Comparison of ENCODE assay signal across 18 mouse cellular contexts in the genomic region with DNA sequence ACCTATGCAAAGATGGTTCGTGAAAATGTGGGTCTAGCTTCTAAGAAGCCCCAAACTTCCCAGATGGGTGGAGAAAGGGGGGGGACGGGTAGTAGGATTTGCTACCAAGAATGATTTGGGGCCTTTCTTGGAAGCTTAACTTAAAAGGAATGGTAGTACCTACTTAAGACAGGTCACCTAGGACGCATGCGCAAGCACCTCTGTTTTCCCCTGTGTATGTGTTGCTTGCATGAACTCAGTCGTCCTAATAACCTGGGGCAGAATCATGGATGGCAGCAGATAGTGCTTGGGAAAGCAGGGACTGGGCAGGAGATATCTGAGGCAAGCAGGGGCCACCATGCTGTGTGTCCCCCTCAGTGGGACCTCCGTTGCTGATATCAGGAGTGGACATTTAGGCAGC. TPM values are rescaled to one million over a fixed set of nuclear protein-coding genes. Genes with fewer than 3 reads are reported as not detected.
DNase-seq lines count a peak whose midpoint lies in the region; ATAC-seq lines count a peak whose summit lies in the region.
"Had no signal": no experiment of that assay in that cellular context is flagged by ENCODE, and none has a peak within 500 bp of the region (broad histone marks: within the 10 kb centered on the region; RNA-seq: fewer than 3 reads in every experiment).

No protein-coding gene starts in this region.

- H3K9me3 ChIP-seq in forebrain, embryonic 13.5 days (replicated peaks) = no peaks in the 10 kb centered on the region
- H3K9me3 ChIP-seq in forebrain, embryonic 14.5 days (replicated peaks; ENCODE audit: control insufficient read depth, low read length) = no peaks in the 10 kb centered on the region
- no peaks in the 10 kb centered on the region for H3K9me3 ChIP-seq in heart, embryonic 15.5 days (replicated peaks)
- H3K9me3 ChIP-seq in liver, embryonic 15.5 days (replicated peaks) = no peaks in the 10 kb centered on the region
- H3K9me3 ChIP-seq in liver, embryonic 12.5 days (replicated peaks) = no peaks in the 10 kb centered on the region
- H3K9me3 ChIP-seq: embryonic facial prominence, embryonic 10.5 days; forebrain, embryonic 15.5 days; hindbrain, embryonic 12.5 days; intestine, embryonic 15.5 days had no signal

- peak overlapping the region; percentile 44; the same call in 1 of the 2 replicates for H3K27ac ChIP-seq in forebrain, embryonic 13.5 days
- no peak overlapping the region; the same call in 1 of the 2 replicates for H3K27ac ChIP-seq in forebrain, embryonic 14.5 days (ENCODE audit: low read depth, low read length)
- H3K27ac ChIP-seq in heart, embryonic 15.5 days = peak overlapping the region; percentile 44; the same call in 1 of the 2 replicates
- H3K27ac ChIP-seq in liver, embryonic 15.5 days (replicated peaks) = peak overlapping the region; percentile 31
- no peak overlapping the region for H3K27ac ChIP-seq in liver, embryonic 12.5 days
- H3K27ac ChIP-seq: embryonic facial prominence, embryonic 10.5 days; hindbrain, embryonic 12.5 days; hindbrain, postnatal 0 days; intestine, embryonic 15.5 days had no signal

- peaks cover 7% of the 10 kb centered on the region; the same call in 1 of the 2 replicates for H3K36me3 ChIP-seq in forebrain, embryonic 13.5 days (ENCODE audit: poor library complexity, severe bottlenecking)
- H3K36me3 ChIP-seq in forebrain, embryonic 14.5 days (ENCODE audit: control insufficient read depth, insufficient read depth, low read length) = no peaks in the 10 kb centered on the region
- H3K36me3 ChIP-seq in heart, embryonic 15.5 days = no peaks in the 10 kb centered on the region
- H3K36me3 ChIP-seq in liver, embryonic 15.5 days (replicated peaks) = no peaks in the 10 kb centered on the region
- H3K36me3 ChIP-seq in liver, embryonic 12.5 days = no peaks in the 10 kb centered on the region
- H3K36me3 ChIP-seq: forebrain, embryonic 15.5 days; hindbrain, embryonic 12.5 days; intestine, embryonic 15.5 days had no signal

- no peak overlapping the region for H3K4me2 ChIP-seq in forebrain, embryonic 13.5 days
- H3K4me2 ChIP-seq in forebrain, embryonic 14.5 days (ENCODE audit: low read length) = no peak overlapping the region
- H3K4me2 ChIP-seq in heart, embryonic 15.5 days = no peak overlapping the region
- H3K4me2 ChIP-seq in liver, embryonic 15.5 days = no peak overlapping the region
- no peak overlapping the region for H3K4me2 ChIP-seq in liver, embryonic 12.5 days
- H3K4me2 ChIP-seq: forebrain, embryonic 15.5 days; hindbrain, embryonic 12.5 days; intestine, embryonic 15.5 days had no signal

- no peak overlapping the region for H3K9ac ChIP-seq in forebrain, embryonic 13.5 days
- no peak overlapping the region for H3K9ac ChIP-seq in forebrain, embryonic 14.5 days (ENCODE audit: low read length)
- H3K9ac ChIP-seq in heart, embryonic 15.5 days = no peak overlapping the region
- H3K9ac ChIP-seq in liver, embryonic 15.5 days = no peak overlapping the region
- no peak overlapping the region for H3K9ac ChIP-seq in liver, embryonic 12.5 days
- H3K9ac ChIP-seq: forebrain, embryonic 15.5 days; hindbrain, embryonic 12.5 days; intestine, embryonic 15.5 days had no signal

- WGBS in forebrain, embryonic 13.5 days = 79% methylated on average over 6 of the region's 6 CpGs
- 80% methylated on average over 6 of the region's 6 CpGs for WGBS in forebrain, embryonic 14.5 days
- WGBS in heart, embryonic 15.5 days = 75% methylated on average over 6 of the region's 6 CpGs
- WGBS in liver, embryonic 15.5 days (ENCODE audit: insufficient replicate concordance) = 56% methylated on average over 6 of the region's 6 CpGs
- 65% methylated on average over 6 of the region's 6 CpGs for WGBS in liver, embryonic 12.5 days (ENCODE audit: insufficient replicate concordance)

- DNase-seq in forebrain, embryonic 14.5 days (ENCODE audit: low spot score) = no peak
- DNase-seq in heart, postnatal 10 days = no peak
- no peak for DNase-seq in cerebellum, adult 8-10 months
- DNase-seq: adrenal gland, postnatal 25 days; cerebellum, adult 18-20 months; cerebellum, postnatal 10 days; gastrocnemius, postnatal 36 days; heart, adult 11 months; heart, postnatal 36 days had no signal

- H3K27me3 ChIP-seq in forebrain, embryonic 13.5 days = no peaks in the 10 kb centered on the region
- no peaks in the 10 kb centered on the region for H3K27me3 ChIP-seq in forebrain, embryonic 14.5 days (replicated peaks; ENCODE audit: control insufficient read depth, insufficient read depth, low read length)
- H3K27me3 ChIP-seq in heart, embryonic 15.5 days = no peaks in the 10 kb centered on the region
- peaks cover 27% of the 10 kb centered on the region for H3K27me3 ChIP-seq in liver, embryonic 15.5 days
- peaks cover 37% of the 10 kb centered on the region for H3K27me3 ChIP-seq in liver, embryonic 12.5 days (replicated peaks)
- H3K27me3 ChIP-seq: forebrain, embryonic 15.5 days; hindbrain, embryonic 12.5 days; intestine, embryonic 15.5 days had no signal

- ATAC-seq in forebrain, embryonic 13.5 days = no peak
- ATAC-seq in forebrain, embryonic 14.5 days = no peak
- no peak for ATAC-seq in heart, embryonic 15.5 days (replicated peaks; ENCODE audit: insufficient number of reproducible peaks, insufficient read depth, low FRiP score, low read depth)
- no peak for ATAC-seq in liver, embryonic 15.5 days (ENCODE audit: insufficient read depth)
- no peak for ATAC-seq in liver, embryonic 12.5 days
- ATAC-seq: forebrain, embryonic 15.5 days; hindbrain, postnatal 0 days had no signal

- no peak overlapping the region for H3K4me3 ChIP-seq in forebrain, embryonic 13.5 days
- no peak overlapping the region for H3K4me3 ChIP-seq in forebrain, embryonic 14.5 days (ENCODE audit: low read depth, low read length)
- no peak overlapping the region for H3K4me3 ChIP-seq in heart, embryonic 15.5 days
- no peak overlapping the region for H3K4me3 ChIP-seq in liver, embryonic 15.5 days (replicated peaks)
- H3K4me3 ChIP-seq in liver, embryonic 12.5 days = no peak overlapping the region
- H3K4me3 ChIP-seq: embryonic facial prominence, embryonic 10.5 days; forebrain, embryonic 15.5 days; hindbrain, embryonic 12.5 days; intestine, embryonic 15.5 days had no signal

- H3K4me1 ChIP-seq in forebrain, embryonic 13.5 days = peaks cover 88% of the 10 kb centered on the region
- H3K4me1 ChIP-seq in forebrain, embryonic 14.5 days (ENCODE audit: control insufficient read depth, insufficient read depth, low read length) = peaks cover 68% of the 10 kb centered on the region
- peaks cover 85% of the 10 kb centered on the region for H3K4me1 ChIP-seq in heart, embryonic 15.5 days (replicated peaks)
- peaks cover 52% of the 10 kb centered on the region for H3K4me1 ChIP-seq in liver, embryonic 15.5 days (replicated peaks)
- peaks cover 53% of the 10 kb centered on the region for H3K4me1 ChIP-seq in liver, embryonic 12.5 days

- intact Hi-C loops in heart, postnatal 10 days (cut with DNase I) = no loop called here

RNA-seq across cellular contexts. Expression of a gene that starts 7.4 kb away (rescaled TPM):
- polyA plus RNA-seq in forebrain, embryonic 13.5 days (2015; fragmentation: Nextera tagmentation; extraction: Ambion mirVana) = 26.2 and 31.6 TPM in 2 replicates
- polyA plus RNA-seq in forebrain, embryonic 14.5 days (2014; fragmentation: Nextera tagmentation; extraction: Ambion mirVana) = 21.9 and 26.0 TPM in 2 replicates
- polyA plus RNA-seq in heart, embryonic 15.5 days (2015; fragmentation: Nextera tagmentation; extraction: Ambion mirVana) = 5.0 and 5.4 TPM in 2 replicates
- total RNA-seq in heart, postnatal 10 days (2021) = 10 to 100 TPM; 16.8 to 17.9 TPM
- polyA plus RNA-seq in liver, embryonic 15.5 days (2015; fragmentation: Nextera tagmentation; extraction: Ambion mirVana) = 1.5 and 1.6 TPM in 2 replicates
- 1.1 and 1.8 TPM in 2 replicates for polyA plus RNA-seq in liver, embryonic 12.5 days (2016; fragmentation: Nextera tagmentation; extraction: Ambion mirVana)

Comparison
In these comparisons a context has a peak if more than half of its experiments do, and no peak if none do; other contexts are left out.
1. H3K27ac ChIP-seq: peak in forebrain, embryonic 13.5 days (single experiment), heart, embryonic 15.5 days (single experiment) and liver, embryonic 15.5 days (single experiment); none in forebrain, embryonic 14.5 days (single experiment) and liver, embryonic 12.5 days (single experiment).